Comparison of ENCODE assay signal across 12 mouse cellular contexts in genomic region chr9:65177912-65178311, GRCm38 (mm10). TPM values are rescaled to one million over a fixed set of nuclear protein-coding genes. Genes with fewer than 3 reads are reported as not detected.
A peak's percentile ranks its signal among the peaks of the same experiment; 100 is the strongest.
DNase-seq lines count a peak whose midpoint lies in the region; ATAC-seq and TF ChIP-seq lines count a peak whose summit lies in the region.
"Had no signal": no experiment of that assay in that cellular context is flagged by ENCODE, and none has a peak within 500 bp of the region (broad histone marks: within the 10 kb centered on the region; RNA-seq: fewer than 3 reads in every experiment).

No protein-coding gene starts in this region.

- peak overlapping the region; percentile 52 for H3K9ac ChIP-seq in neural tube, embryonic 11.5 days (ENCODE audit: low read length)
- H3K9ac ChIP-seq in forebrain, embryonic 14.5 days (ENCODE audit: low read length), result 0 out of 2 replicates have a peak overlapping the region, but pooled peaks have one; percentile 50
- H3K9ac ChIP-seq in limb, embryonic 11.5 days (ENCODE audit: low read length), result peak overlapping the region; percentile 40; the same call in 1 of the 2 replicates
- no peak overlapping the region for H3K9ac ChIP-seq in neural tube, embryonic 15.5 days (replicated peaks)
- H3K9ac ChIP-seq in liver, postnatal 0 days (replicated peaks), result no peak overlapping the region
- H3K9ac ChIP-seq: stomach, embryonic 15.5 days had no signal

- no peaks in the 10 kb centered on the region for H3K9me3 ChIP-seq in neural tube, embryonic 11.5 days (ENCODE audit: control insufficient read depth, low read length)
- no peaks in the 10 kb centered on the region for H3K9me3 ChIP-seq in forebrain, embryonic 14.5 days (replicated peaks; ENCODE audit: control insufficient read depth, low read length)
- H3K9me3 ChIP-seq in limb, embryonic 11.5 days (ENCODE audit: control insufficient read depth, low read length), result no peaks in the 10 kb centered on the region
- no peaks in the 10 kb centered on the region for H3K9me3 ChIP-seq in neural tube, embryonic 15.5 days (replicated peaks)
- H3K9me3 ChIP-seq in liver, postnatal 0 days (ENCODE audit: low read length), result no peaks in the 10 kb centered on the region
- H3K9me3 ChIP-seq: stomach, embryonic 15.5 days had no signal

- ATAC-seq in neural tube, embryonic 11.5 days (ENCODE audit: insufficient read depth, low FRiP score, low TSS enrichment), result no peak
- ATAC-seq in forebrain, embryonic 14.5 days, result no peak
- no peak for ATAC-seq in limb, embryonic 11.5 days (ENCODE audit: insufficient number of reproducible peaks, low FRiP score, low TSS enrichment, low read depth)
- ATAC-seq in neural tube, embryonic 15.5 days (ENCODE audit: low FRiP score), result no peak
- ATAC-seq in liver, postnatal 0 days, result no peak

- TF ChIP-seq EP300 in liver, postnatal 0 days (IDR thresholded peaks at IDR 0.05; ENCODE audit: low read depth), result no peak

- DNase-seq in neural tube, embryonic 11.5 days (ENCODE audit: low spot score), result no peak
- no peak for DNase-seq in neural tube, embryonic 10.5 days (ENCODE audit: extremely low spot score, low spot score)
- DNase-seq in forebrain, embryonic 14.5 days (ENCODE audit: low spot score), result no peak
- DNase-seq in limb, embryonic 11.5 days (ENCODE audit: low spot score), result no peak
- no peak for DNase-seq in layer of hippocampus, adult 9-11 months
- no peak for DNase-seq in layer of hippocampus, adult 18-20 months (ENCODE audit: low spot score in 2 of 2)
- no peak for DNase-seq in liver, postnatal 0 days
- DNase-seq: cerebellum, adult 9-10 months; liver; right cerebral cortex, postnatal 25 days had no signal

- H3K27ac ChIP-seq in neural tube, embryonic 11.5 days (ENCODE audit: low read depth, low read length), result peak overlapping the region; percentile 98
- peak overlapping the region; percentile 89 for H3K27ac ChIP-seq in forebrain, embryonic 14.5 days (ENCODE audit: low read depth, low read length)
- H3K27ac ChIP-seq in limb, embryonic 11.5 days (replicated peaks; ENCODE audit: low read depth, low read length), result peak overlapping the region; percentile 75
- H3K27ac ChIP-seq in neural tube, embryonic 15.5 days (replicated peaks), result peak overlapping the region; percentile 77
- H3K27ac ChIP-seq in liver, postnatal 0 days (ENCODE audit: low read depth), result no peak overlapping the region
- H3K27ac ChIP-seq: stomach, embryonic 15.5 days had no signal

- peaks cover 75% of the 10 kb centered on the region for H3K4me1 ChIP-seq in neural tube, embryonic 11.5 days (ENCODE audit: control insufficient read depth, insufficient read depth, low read length)
- H3K4me1 ChIP-seq in forebrain, embryonic 14.5 days (ENCODE audit: control insufficient read depth, insufficient read depth, low read length), result peaks cover 56% of the 10 kb centered on the region
- peaks cover 60% of the 10 kb centered on the region for H3K4me1 ChIP-seq in limb, embryonic 11.5 days (ENCODE audit: control insufficient read depth, insufficient read depth, low read length)
- peaks cover 67% of the 10 kb centered on the region for H3K4me1 ChIP-seq in neural tube, embryonic 15.5 days
- H3K4me1 ChIP-seq in liver, postnatal 0 days (ENCODE audit: insufficient read depth), result no peaks in the 10 kb centered on the region

- no peaks in the 10 kb centered on the region for H3K27me3 ChIP-seq in neural tube, embryonic 11.5 days (ENCODE audit: control insufficient read depth, insufficient read depth, low read length)
- H3K27me3 ChIP-seq in forebrain, embryonic 14.5 days (replicated peaks; ENCODE audit: control insufficient read depth, insufficient read depth, low read length), result no peaks in the 10 kb centered on the region
- no peaks in the 10 kb centered on the region for H3K27me3 ChIP-seq in limb, embryonic 11.5 days (ENCODE audit: control insufficient read depth, insufficient read depth, low read length)
- H3K27me3 ChIP-seq in neural tube, embryonic 15.5 days (replicated peaks), result no peaks in the 10 kb centered on the region
- H3K27me3 ChIP-seq in liver, postnatal 0 days (ENCODE audit: insufficient read depth, low read length), result peaks cover 24% of the 10 kb centered on the region
- H3K27me3 ChIP-seq: stomach, embryonic 15.5 days had no signal

- peaks cover 9% of the 10 kb centered on the region for H3K36me3 ChIP-seq in neural tube, embryonic 11.5 days (ENCODE audit: control insufficient read depth, insufficient read depth, low read length)
- H3K36me3 ChIP-seq in forebrain, embryonic 14.5 days (ENCODE audit: control insufficient read depth, insufficient read depth, low read length), result peaks cover 24% of the 10 kb centered on the region
- H3K36me3 ChIP-seq in limb, embryonic 11.5 days (ENCODE audit: control insufficient read depth, insufficient read depth, low read length), result peaks cover 6% of the 10 kb centered on the region
- H3K36me3 ChIP-seq in neural tube, embryonic 15.5 days, result peaks cover 6% of the 10 kb centered on the region
- H3K36me3 ChIP-seq in liver, postnatal 0 days (replicated peaks; ENCODE audit: insufficient read depth, low read length), result no peaks in the 10 kb centered on the region
- H3K36me3 ChIP-seq: stomach, embryonic 15.5 days had no signal

- no peak overlapping the region for H3K4me3 ChIP-seq in neural tube, embryonic 11.5 days (ENCODE audit: low read depth, low read length)
- no peak overlapping the region for H3K4me3 ChIP-seq in forebrain, embryonic 14.5 days (ENCODE audit: low read depth, low read length)
- H3K4me3 ChIP-seq in limb, embryonic 11.5 days (ENCODE audit: low read depth, low read length), result no peak overlapping the region
- no peak overlapping the region for H3K4me3 ChIP-seq in neural tube, embryonic 15.5 days (replicated peaks)
- no peak overlapping the region for H3K4me3 ChIP-seq in liver, postnatal 0 days (ENCODE audit: low read depth, low read length)

- 43% methylated on average over 10 of the region's 10 CpGs for WGBS in neural tube, embryonic 11.5 days
- WGBS in forebrain, embryonic 14.5 days, result 50% methylated on average over 10 of the region's 10 CpGs
- 49% methylated on average over 10 of the region's 10 CpGs for WGBS in limb, embryonic 11.5 days
- WGBS in neural tube, embryonic 15.5 days, result 49% methylated on average over 10 of the region's 10 CpGs
- WGBS in liver, postnatal 0 days (ENCODE audit: insufficient replicate concordance), result 58% methylated on average over 10 of the region's 10 CpGs

- no peak for TF ChIP-seq CTCF in liver, postnatal 0 days (IDR thresholded peaks at IDR 0.05; ENCODE audit: low read depth)

- H3K4me2 ChIP-seq in neural tube, embryonic 11.5 days (ENCODE audit: low read depth), result peak overlapping the region; percentile 20; the same call in 1 of the 2 replicates
- H3K4me2 ChIP-seq in forebrain, embryonic 14.5 days (ENCODE audit: low read length), result no peak overlapping the region
- H3K4me2 ChIP-seq in limb, embryonic 11.5 days (ENCODE audit: low read depth, severe bottlenecking), result no peak overlapping the region
- H3K4me2 ChIP-seq in neural tube, embryonic 15.5 days, result no peak overlapping the region
- no peak overlapping the region for H3K4me2 ChIP-seq in liver, postnatal 0 days (ENCODE audit: low read depth, low read length)

RNA-seq across cellular contexts. Expression of gene Parp16, which starts 17.2 kb away (rescaled TPM):
- polyA plus RNA-seq in neural tube, embryonic 11.5 days (2014; fragmentation: Nextera tagmentation; extraction: Ambion mirVana), result 4.9 and 6.1 TPM in 2 replicates
- 4.2 and 4.4 TPM in 2 replicates for polyA plus RNA-seq in forebrain, embryonic 14.5 days (2014; fragmentation: Nextera tagmentation; extraction: Ambion mirVana)
- polyA plus RNA-seq in limb, embryonic 11.5 days (2014; fragmentation: Nextera tagmentation; extraction: Ambion mirVana), result 7.2 and 8.2 TPM in 2 replicates
- polyA plus RNA-seq in neural tube, embryonic 15.5 days (2015; fragmentation: Nextera tagmentation; extraction: Ambion mirVana), result 6.4 and 8.9 TPM in 2 replicates
- total RNA-seq in layer of hippocampus, adult 18-20 months (2021), result 1 to 10 TPM; 3.8 to 4.3 TPM
- polyA plus RNA-seq in liver, postnatal 0 days (2015; fragmentation: Nextera tagmentation; extraction: Ambion mirVana), result 11.7 and 12.0 TPM in 2 replicates

RNA-seq across cellular contexts. Expression of gene Igdcc3, which starts 36.9 kb away (rescaled TPM):
- polyA plus RNA-seq in neural tube, embryonic 11.5 days (2014; fragmentation: Nextera tagmentation; extraction: Ambion mirVana), result 60.7 and 71.9 TPM in 2 replicates
- 5.1 and 5.8 TPM in 2 replicates for polyA plus RNA-seq in forebrain, embryonic 14.5 days (2014; fragmentation: Nextera tagmentation; extraction: Ambion mirVana)
- polyA plus RNA-seq in limb, embryonic 11.5 days (2014; fragmentation: Nextera tagmentation; extraction: Ambion mirVana), result 44.5 and 46.2 TPM in 2 replicates
- polyA plus RNA-seq in neural tube, embryonic 15.5 days (2015; fragmentation: Nextera tagmentation; extraction: Ambion mirVana), result 7.9 and 8.9 TPM in 2 replicates
- 1 to 10 TPM; 2.9 to 4.0 TPM for total RNA-seq in layer of hippocampus, adult 18-20 months (2021)
- not detected in 2 replicates for polyA plus RNA-seq in liver, postnatal 0 days (2015; fragmentation: Nextera tagmentation; extraction: Ambion mirVana)

Comparison
In these comparisons a context has a peak if more than half of its experiments do, and no peak if none do; other contexts are left out.
1. H3K9ac ChIP-seq: peak in neural tube, embryonic 11.5 days (single experiment), forebrain, embryonic 14.5 days (single experiment) and limb, embryonic 11.5 days (single experiment); none in neural tube, embryonic 15.5 days (single experiment) and liver, postnatal 0 days (single experiment).